Mouse (Mus musculus) adipocyte (in vitro differentiated cells): ENCODE data around the gene Gm36245.
"Not testable (repeated sequence)": the region's sequence is repeated elsewhere in the genome, so short reads cannot be mapped to it uniquely, and the experiment has no call there.

Experiments used
- DNase-seq: peaks from one replicate; pipeline ENCODE4 v3.0.0-alpha.2; 2016; ENCODE audit warnings: low spot score

Gene Gm36245

GRCm38 (mm10) chr15:77598958-77599357 lies at the start of gene Gm36245:
Gene Gm36245, plus strand, starts transcription at chr15:77599258.
- DNase-seq = no peak

DNA sequence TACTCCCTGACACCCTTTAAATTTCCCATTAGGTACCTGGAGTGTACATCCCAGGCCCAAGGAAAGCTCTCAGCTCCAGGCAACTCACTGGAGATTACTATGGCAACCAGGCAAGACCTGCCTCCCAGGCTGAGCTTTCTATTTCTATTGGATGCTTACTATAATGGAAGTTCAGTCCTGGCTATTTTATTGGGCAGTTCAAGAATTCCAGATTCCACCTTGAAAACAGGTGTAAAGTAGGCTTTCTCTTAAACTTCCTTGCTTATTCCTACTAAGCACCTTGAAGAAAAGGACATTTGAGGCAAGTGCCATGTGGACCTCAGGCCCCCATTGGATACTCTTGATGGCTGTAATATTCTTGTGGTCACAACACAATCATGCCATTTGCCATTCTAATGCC lies 37.3 kb upstream of the Gm36245 start, which contains the start of gene 1700025B11Rik:
Gene 1700025B11Rik (minus strand): TSS at position 101 of the 400 bp plus-strand sequence.
- DNase-seq = no peak

- no peak for DNase-seq
These were observed 35.8 kb upstream of the Gm36245 start for GRCm38 (mm10) chr15:77563219-77563618.

GRCm38 (mm10) chr15:77578801-77579200 lies 20.3 kb upstream of the Gm36245 start:
- no peak for DNase-seq

DNA sequence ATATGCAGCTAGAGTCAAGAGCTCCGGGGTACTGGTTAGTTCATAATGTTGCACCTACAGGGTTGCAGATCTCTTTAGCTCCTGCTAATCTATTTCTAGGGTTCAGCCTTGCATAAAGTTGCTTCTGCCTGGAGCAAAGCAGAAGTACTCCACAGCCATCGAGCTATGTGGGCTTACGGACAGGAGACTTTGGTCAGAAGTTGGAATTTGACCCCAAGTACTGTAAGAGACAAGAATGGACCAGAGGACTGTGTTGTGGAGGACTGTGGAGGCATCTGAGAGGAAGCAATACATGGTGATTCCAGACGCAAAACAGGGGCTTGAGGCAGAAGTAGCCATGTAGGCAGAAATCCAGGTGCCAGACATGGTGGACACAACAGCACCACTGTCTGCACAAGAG lies 19.7 kb upstream of the Gm36245 start:
- DNase-seq = no peak

GRCm38 (mm10) chr15:77581681-77582080 lies 17.4 kb upstream of the Gm36245 start:
- DNase-seq = no peak

- DNase-seq = peak; percentile 23
These were observed 12.0 kb upstream of the Gm36245 start for GRCm38 (mm10) chr15:77587026-77587425.

DNA sequence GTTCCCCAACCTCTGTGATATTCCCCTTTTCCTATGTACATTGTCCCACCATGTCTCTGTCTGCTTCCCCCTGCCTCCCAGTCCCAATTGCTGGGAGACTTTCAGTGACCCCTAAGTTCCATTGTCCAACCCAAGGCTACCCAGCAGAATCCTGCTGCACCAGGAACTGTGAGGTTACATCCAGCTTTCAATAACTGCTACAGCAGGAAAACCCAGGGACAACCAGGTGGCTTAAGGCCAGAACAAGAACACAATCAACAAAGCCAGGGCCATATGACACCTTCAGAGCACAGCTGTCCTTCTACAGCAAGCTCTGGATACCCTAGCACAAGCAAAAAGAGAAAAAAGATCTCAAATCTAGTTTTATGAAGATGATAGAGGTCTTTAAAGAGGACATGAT lies 10.1 kb upstream of the Gm36245 start:
- DNase-seq = no peak

- no peak for DNase-seq
These were observed 8.2 kb upstream of the Gm36245 start for GRCm38 (mm10) chr15:77590881-77591280.

GRCm38 (mm10) chr15:77593557-77593956 lies 5.5 kb upstream of the Gm36245 start:
- DNase-seq = no peak

GRCm38 (mm10) chr15:77595961-77596360 lies 3.1 kb upstream of the Gm36245 start, which contains the start of gene Apol10b:
Gene Apol10b, minus strand, starts transcription at chr15:77596125.
- no peak for DNase-seq

DNA sequence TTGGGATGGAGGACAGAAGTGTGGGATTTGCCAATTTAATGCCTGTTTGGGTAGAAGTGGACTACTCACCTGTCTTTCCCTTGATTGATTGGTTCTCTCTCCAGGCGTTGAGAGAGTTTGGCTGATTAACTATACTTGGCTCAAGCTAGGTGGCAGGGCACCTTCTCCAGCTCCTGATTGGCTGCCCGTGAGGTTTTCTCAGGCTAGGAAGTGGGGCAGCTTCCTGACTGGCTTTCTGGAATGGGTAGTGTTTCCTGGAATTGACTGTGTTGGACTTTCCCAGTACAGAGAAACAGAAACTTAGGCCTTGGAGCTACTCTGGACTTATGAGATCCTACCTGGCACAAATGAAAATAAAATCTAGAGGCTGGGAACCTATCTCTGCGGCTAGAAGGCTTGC lies 629 bp upstream of the Gm36245 start:
- DNase-seq = no peak

DNA sequence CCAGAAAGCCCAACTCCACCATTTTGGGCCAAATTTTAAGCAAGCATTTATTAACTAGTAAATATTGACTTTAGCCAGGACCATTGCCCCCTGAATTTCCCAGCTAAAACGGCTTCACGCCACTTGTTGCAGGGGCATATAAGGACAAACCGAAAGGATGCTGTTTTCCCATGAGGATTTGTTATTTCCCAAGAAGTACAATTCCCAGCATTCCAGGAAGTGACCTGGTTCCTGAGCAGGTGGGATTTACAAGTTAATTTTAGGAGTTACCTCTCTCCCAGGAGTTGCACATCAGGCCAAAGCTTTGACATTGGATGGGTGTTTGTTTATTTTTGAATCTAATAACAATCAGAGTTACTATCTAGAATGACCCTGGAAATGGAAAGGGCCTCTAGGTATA lies 7.0 kb downstream of the Gm36245 start:
- no peak for DNase-seq

DNA sequence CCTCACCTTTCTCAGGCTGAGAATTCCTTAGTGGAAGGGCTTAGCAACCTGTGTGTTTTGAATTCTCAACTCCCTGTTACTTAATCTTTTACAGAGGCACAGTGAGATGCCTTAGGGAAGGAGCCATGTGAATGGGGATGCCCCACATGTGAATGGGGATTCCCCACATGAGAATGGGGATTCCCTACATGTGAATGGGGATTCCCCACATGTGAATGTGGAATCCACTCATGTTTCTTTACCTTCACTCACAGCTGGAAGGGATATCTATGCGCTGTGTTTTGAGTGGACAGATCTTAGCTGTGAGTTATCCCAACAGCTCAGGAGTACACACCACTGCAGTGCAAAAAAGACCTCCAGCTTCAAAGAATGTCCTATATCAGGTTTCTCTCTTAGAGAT lies 25.7 kb downstream of the Gm36245 start:
- DNase-seq = no peak

DNA sequence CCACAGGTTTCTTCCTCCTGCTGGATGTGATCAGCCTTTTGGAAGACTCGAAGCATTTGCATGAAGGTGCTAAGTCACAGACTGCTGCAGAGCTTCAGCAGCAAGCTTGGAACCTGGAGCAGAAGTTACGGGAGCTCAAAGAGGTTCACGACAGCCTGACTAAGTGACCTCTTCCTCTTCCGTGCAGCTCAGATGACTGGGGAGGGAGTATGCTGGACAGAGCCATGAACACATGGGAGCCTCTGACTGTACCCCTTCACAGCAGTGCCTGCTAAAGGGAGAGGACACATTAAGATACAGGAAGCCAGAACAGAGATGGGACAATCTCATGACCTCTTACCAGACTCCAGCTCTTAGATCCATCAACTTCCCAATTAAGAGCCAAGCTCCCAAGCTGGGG lies 27.4 kb downstream of the Gm36245 start:
- not testable (repeated sequence) for DNase-seq

DNA sequence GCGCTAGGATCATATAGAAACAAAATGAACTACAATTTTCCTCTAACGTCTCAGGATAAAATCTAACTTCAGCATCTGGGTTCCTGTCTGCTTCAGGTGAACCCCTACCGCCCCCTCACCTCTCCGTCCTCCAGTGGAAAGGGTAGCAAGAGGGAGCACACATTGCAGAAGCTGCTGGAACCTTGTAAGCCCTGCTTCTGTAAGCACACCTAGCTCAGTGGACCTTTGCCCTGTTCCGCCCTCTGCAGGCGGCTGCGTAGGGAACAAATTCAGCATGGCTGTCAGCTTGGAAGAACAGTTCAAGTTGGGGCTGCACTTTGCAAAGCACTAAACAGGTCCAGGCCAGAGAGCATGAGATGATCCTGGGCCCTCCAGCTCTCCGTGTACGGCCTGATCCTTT lies 29.6 kb downstream of the Gm36245 start:
- not testable (repeated sequence) for DNase-seq

DNA sequence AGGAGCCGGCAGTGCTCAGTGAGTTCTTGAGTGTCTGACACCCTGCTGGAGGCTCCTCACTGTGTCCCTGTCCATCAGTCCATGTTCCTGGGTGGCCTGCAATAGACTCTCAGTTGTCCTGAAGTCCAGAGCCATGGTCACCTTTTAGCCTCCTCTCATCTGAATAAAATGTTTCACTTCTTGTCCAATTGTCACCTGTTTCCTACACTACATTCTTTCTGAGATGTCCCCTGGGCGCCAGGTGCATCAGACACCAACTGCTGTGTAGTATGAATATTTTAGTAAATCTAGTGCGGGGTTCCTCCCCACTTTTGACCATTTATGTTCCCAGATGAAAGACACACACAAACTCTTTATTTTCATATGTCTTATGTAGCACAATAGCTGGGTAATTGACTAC lies 30.8 kb downstream of the Gm36245 start:
- DNase-seq = not testable (repeated sequence)

DNA sequence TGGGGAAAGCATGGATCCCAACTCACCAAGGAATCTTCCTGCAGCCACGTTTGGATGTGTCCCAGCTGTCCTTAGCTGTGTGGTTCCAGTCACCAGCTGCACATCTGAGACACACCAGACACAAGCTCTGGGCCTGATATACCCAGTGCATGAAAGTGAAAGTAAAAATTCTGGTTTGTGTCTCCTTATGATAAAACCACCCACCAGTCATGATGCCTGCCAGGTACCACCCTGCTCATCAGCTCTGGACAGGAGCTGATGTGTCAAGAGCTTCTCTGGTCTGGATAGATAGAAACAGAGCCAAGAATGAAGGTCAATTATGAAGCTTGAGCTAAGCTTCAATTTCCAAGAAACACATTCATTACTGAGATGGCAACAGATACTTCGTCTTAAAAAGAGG lies 44.1 kb downstream of the Gm36245 start, which contains the start of gene Apol11b:
Gene Apol11b (minus strand): TSS at position 111 of the 400 bp plus-strand sequence.
- not testable (repeated sequence) for DNase-seq

GRCm38 (mm10) chr15:77651143-77651542 lies 52.1 kb downstream of the Gm36245 start:
- DNase-seq = not testable (repeated sequence)
